Mouse (Mus musculus): ENCODE results near the gene Ifi204. TPM values are rescaled to one million over a fixed set of nuclear protein-coding genes. Genes with fewer than 3 reads are reported as not detected.

Ifi204 gene
- 3.5 TPM for polyA plus RNA-seq (2017; shearing (Covaris generic))

GRCm38 (mm10) chr1:173766848-173767617 lies at the start of gene Ifi204:
TSS of gene Ifi204 (minus strand) at chr1:173766943.

DNA sequence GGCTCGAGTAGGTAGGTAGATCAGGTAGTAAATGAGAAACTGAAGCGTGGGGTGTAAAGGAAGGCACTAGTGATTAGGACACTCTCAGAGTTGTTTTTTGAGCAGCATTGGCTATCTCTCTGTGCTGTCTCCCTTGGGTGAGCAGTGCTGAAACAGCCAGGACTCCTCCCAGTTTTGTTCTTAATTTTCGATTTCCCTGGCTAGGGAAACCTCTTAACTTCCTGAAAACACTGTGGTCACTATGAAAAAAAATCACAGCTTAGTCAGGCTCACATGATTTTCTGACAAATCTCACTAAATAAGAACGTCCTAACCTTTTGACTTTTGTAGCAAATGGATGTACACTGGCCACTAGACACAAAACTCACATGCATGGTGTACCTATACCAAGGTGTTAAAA lies 25.1 kb downstream of the Ifi204 start, which contains the start of gene Ifi207:
Gene Ifi207, minus strand, starts transcription at position 92 of the 400 bp plus-strand sequence.

Other genes with a start within 250 kb of the Ifi204 start
- 7.9 TPM for gene Ifi214, start 231.0 kb downstream of the Ifi204 start, polyA plus RNA-seq (2017; shearing (Covaris generic))
- gene Ifi213, start 167.7 kb downstream of the Ifi204 start, polyA plus RNA-seq (2017; shearing (Covaris generic)), result 65.5 TPM
- 57.2 TPM for gene Ifi209, start 136.0 kb downstream of the Ifi204 start, polyA plus RNA-seq (2017; shearing (Covaris generic))
- gene Ifi208, start 93.3 kb downstream of the Ifi204 start, polyA plus RNA-seq (2017; shearing (Covaris generic)), result 71.3 TPM
- gene Ifi207, start 25.2 kb downstream of the Ifi204 start, polyA plus RNA-seq (2017; shearing (Covaris generic)), result not detected
- gene Ifi211, start 146.1 kb upstream of the Ifi204 start, polyA plus RNA-seq (2017; shearing (Covaris generic)), result 13.8 TPM
- gene Mndal, start 175.5 kb upstream of the Ifi204 start, polyA plus RNA-seq (2017; shearing (Covaris generic)), result 468 TPM
- gene Ifi203, start 175.7 kb upstream of the Ifi204 start, polyA plus RNA-seq (2017; shearing (Covaris generic)), result 258 TPM
- not detected for gene Ifi202b, start 215.8 kb upstream of the Ifi204 start, polyA plus RNA-seq (2017; shearing (Covaris generic))

Measured in effector memory CD4-positive, alpha-beta T cell, adult 5 months (primary cell).